Mouse (Mus musculus) heart, embryonic 16.5 days (tissue): ENCODE results near the gene S100a9. TPM values are rescaled to one million over a fixed set of nuclear protein-coding genes. Genes with fewer than 3 reads are reported as not detected.

Source experiments
- ATAC-seq: fragments of 200-750 bp; cut with Nextera tagmentation; replicated peaks from 2 replicates; pipeline ENCODE4 v1.8.0; 2017; ENCODE audit warnings: moderate number of reproducible peaks; ENCODE audit not compliant: insufficient read depth, low FRiP score; ENCODE audit errors: extremely low read depth
- H3K27ac ChIP-seq: fragments of 300-500 bp; sonication (generic); 2 replicates; pipeline ENCODE4 v1.5.1; 2014; ENCODE audit warnings: mild to moderate bottlenecking, low read length, control low read depth, moderate library complexity
- H3K27me3 ChIP-seq: fragments of 300-500 bp; sonication (generic); 2 replicates; pipeline ENCODE4 v1.6.1; 2014; ENCODE audit warnings: low read length, mixed read lengths; ENCODE audit not compliant: control insufficient read depth, insufficient read depth
- H3K36me3 ChIP-seq: fragments of 300-500 bp; sonication (generic); 2 replicates; pipeline ENCODE4 v1.6.1; 2014; ENCODE audit not compliant: control insufficient read depth, insufficient read depth
- H3K4me1 ChIP-seq: fragments of 300-500 bp; sonication (generic); 2 replicates; pipeline ENCODE4 v1.6.1; 2014; ENCODE audit warnings: low read length, mixed read lengths; ENCODE audit not compliant: control insufficient read depth, insufficient read depth
- H3K4me2 ChIP-seq: fragments of 300-500 bp; sonication (generic); 2 replicates; pipeline ENCODE4 v1.6.1; 2014; ENCODE audit warnings: low read depth, mild to moderate bottlenecking, control low read depth, low read length
- H3K4me3 ChIP-seq: fragments of 300-500 bp; sonication (generic); 2 replicates; pipeline ENCODE4 v1.5.1; 2014; ENCODE audit warnings: mild to moderate bottlenecking, control low read depth, low read length
- H3K9ac ChIP-seq: fragments of 300-500 bp; sonication (generic); 2 replicates; pipeline ENCODE4 v1.6.1; 2014; ENCODE audit warnings: low read length, control low read depth
- H3K9me3 ChIP-seq: fragments of 300-500 bp; sonication (generic); replicated peaks from 2 replicates; pipeline ENCODE4 v1.6.1; 2016; ENCODE audit warnings: low read length; ENCODE audit not compliant: control insufficient read depth
- WGBS: fragments of 180-500 bp; shearing (Covaris S2); extraction: QIAGEN DNeasy Blood & Tissue Kit; methylation state at CpG from one replicate; pipeline ENCODE4 v1.1.7; 2014; 5-methylcytosine and 5-hydroxymethylcytosine counted together
- polyA plus RNA-seq: library from polyadenylated mRNA; unstranded; fragments of >200 nt; fragmentation: Nextera tagmentation; extraction: Ambion mirVana; gene quantifications from 2 replicates; pipeline ENCODE4 v1.2.1, GENCODE M21; 2015

The S100a9 gene
- polyA plus RNA-seq, 1 experiment from 2014 or later = 16.9 TPM

DNA sequence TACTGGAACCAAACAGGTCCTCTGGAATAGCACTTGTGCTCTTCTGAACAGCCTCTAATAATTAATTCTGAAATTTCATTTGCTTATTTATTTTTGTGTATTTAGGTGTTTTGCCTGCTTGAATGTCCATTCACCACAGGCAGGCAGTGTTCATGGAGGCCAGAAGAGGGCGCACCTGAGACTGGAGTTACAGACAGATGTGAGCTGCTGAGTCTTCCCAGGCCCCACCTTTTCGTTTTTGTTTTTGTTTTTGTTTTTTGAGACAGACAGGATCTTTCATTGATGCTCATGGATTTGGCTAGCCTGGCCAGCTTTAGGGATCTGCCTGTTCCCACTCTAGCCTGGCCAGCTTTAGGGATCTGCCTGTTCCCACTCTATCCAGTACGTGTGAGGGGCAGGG, 51.3 kb downstream of the S100a9 start:
- 52% methylated on average over 3 of the region's 3 CpGs for WGBS

More for the DNA sequence above, 51.3 kb downstream of the S100a9 start:
- Histone ChIP-seq H3K27me3 (no peaks in the 10 kb centered on the region), H3K27ac (no peak overlapping the region), H3K4me1 (no peaks in the 10 kb centered on the region), H3K9ac (no peak overlapping the region), H3K4me3 (no peak overlapping the region), H3K36me3 (no peaks in the 10 kb centered on the region), H3K4me2 (no peak overlapping the region), H3K9me3 (no peaks in the 10 kb centered on the region)
- no peak for ATAC-seq

Other genes starting within 250 kb of the S100a9 start
- 11.3 and 13.0 TPM in 2 replicates for gene Npr1, start 229.9 kb downstream of the S100a9 start, polyA plus RNA-seq
- 103 and 104 TPM in 2 replicates for gene Ilf2, start 219.6 kb downstream of the S100a9 start, polyA plus RNA-seq
- 76.1 and 88.9 TPM in 2 replicates for gene Snapin, start 204.7 kb downstream of the S100a9 start, polyA plus RNA-seq
- 95.6 and 98.2 TPM in 2 replicates for gene Chtop, start 186.2 kb downstream of the S100a9 start, polyA plus RNA-seq
- gene S100a1, start 181.3 kb downstream of the S100a9 start, polyA plus RNA-seq = 348 and 352 TPM in 2 replicates
- 84.4 and 88.6 TPM in 2 replicates for gene S100a13, start 181.3 kb downstream of the S100a9 start, polyA plus RNA-seq
- gene S100a14, start 168.9 kb downstream of the S100a9 start, polyA plus RNA-seq = 5.7 and 7.3 TPM in 2 replicates
- gene S100a16, start 158.5 kb downstream of the S100a9 start, polyA plus RNA-seq = 96.5 and 110 TPM in 2 replicates
- 1.4 and 3.8 TPM in 2 replicates for gene S100a3, start 135.1 kb downstream of the S100a9 start, polyA plus RNA-seq
- not detected in 2 replicates for gene S100a2, start 105.5 kb downstream of the S100a9 start, polyA plus RNA-seq
- gene Gm42674, start 93.8 kb downstream of the S100a9 start, polyA plus RNA-seq = not detected in 2 replicates
- 5.8 and 11.8 TPM in 2 replicates for gene S100a4, start 92.0 kb downstream of the S100a9 start, polyA plus RNA-seq
- not detected in 2 replicates for gene S100a5, start 87.2 kb downstream of the S100a9 start, polyA plus RNA-seq
- gene S100a6, start 82.8 kb downstream of the S100a9 start, polyA plus RNA-seq = 56.9 and 61.6 TPM in 2 replicates
- 0.14 TPM in 1 of 2 replicates, not detected in the other for gene S100a7a, start 41.7 kb downstream of the S100a9 start, polyA plus RNA-seq
- 16.3 and 22.3 TPM in 2 replicates for gene S100a8, start 26.7 kb downstream of the S100a9 start, polyA plus RNA-seq
- not detected in 2 replicates for gene Pglyrp4, start 31.2 kb upstream of the S100a9 start, polyA plus RNA-seq
- gene Gm5849, start 82.2 kb upstream of the S100a9 start, polyA plus RNA-seq = not detected in 2 replicates